Mouse (Mus musculus) cortical plate, adult 2 months (tissue): ENCODE results near the gene Rabl3.

Experiments used
- CTCF ChIP-seq: fragments of 200-500 bp; IDR thresholded peaks from 2 replicates; pipeline ENCODE4 v1.5.1; 2011; ENCODE audit warnings: mild to moderate bottlenecking, control low read depth, low read length; ENCODE audit not compliant: insufficient read depth; ENCODE audit errors: extremely low read depth
- POLR2A ChIP-seq: fragments of 200-500 bp; IDR thresholded peaks from 2 replicates; pipeline ENCODE4 v1.6.1; 2011; ENCODE audit warnings: mild to moderate bottlenecking, low read length, control low read depth; ENCODE audit not compliant: insufficient read depth; ENCODE audit errors: extremely low read depth

GRCm38 (mm10) chr16:37506751-37507150 lies 32.9 kb upstream of the Rabl3 start:
- TF ChIP-seq CTCF (no peak), POLR2A (no peak)
